Mouse (Mus musculus): ENCODE measurements around the gene Synrg. TPM values are rescaled to one million over a fixed set of nuclear protein-coding genes. Genes with fewer than 3 reads are reported as not detected.

Gene Synrg
- 6.9 and 7.3 TPM in 2 replicates for polyA plus RNA-seq (2015; fragmentation: Nextera tagmentation; extraction: Ambion mirVana)

DNA sequence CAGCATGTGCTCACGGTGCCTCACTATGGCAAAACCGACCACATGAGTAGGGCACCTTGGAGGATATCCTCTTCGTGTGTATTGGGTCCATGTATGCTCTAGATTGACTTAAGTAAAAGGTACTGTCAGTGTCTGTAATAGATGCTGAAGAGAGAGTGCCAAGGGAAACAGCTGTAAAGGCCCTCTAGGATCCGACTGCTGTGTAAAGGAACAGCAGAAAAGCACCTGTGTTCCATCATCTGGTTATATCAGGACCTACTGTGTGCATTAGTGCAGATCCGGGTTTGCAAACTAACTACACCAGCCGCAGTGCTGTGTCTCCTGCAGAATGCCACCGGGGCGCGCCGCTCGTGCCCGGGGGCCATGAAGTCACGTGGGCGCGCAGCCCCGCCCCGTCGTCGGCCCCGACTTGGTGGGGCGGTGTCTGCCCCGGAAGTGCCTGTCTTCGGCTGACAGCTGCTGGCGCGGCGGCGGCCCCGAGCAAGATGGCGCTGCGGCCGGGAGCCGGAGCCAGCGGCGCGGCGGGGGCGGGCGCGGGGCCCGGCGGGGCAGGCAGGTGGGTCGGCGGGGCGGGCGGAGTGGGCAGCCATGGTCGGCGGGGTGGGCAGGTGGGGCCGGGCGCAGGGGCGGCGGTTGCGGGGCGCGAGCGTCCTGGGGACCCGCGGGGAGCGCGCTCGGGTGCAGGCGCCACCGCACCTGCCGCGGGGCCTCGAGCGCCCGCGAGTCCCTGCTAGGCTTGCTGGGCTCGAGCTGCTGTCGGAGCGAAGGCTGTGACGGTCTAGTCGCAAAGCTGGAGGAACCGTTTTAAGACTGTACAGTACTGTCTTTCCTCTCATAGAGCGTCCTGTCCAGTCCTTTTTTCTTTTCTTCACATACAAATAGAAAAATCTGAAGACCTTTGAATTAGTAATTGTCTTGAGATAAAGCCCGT, at the start of gene Synrg:
TSS of gene Synrg (plus strand) at position 438 of the 931 bp plus-strand sequence.
- TF ChIP-seq CTCF (IDR thresholded peaks at IDR 0.05; ENCODE audit: low read depth): peak; percentile 2; the same call in 1 of the 2 replicates
- H3K4me2 ChIP-seq (ENCODE audit: low read length): peak within 1 kb of the TSS; percentile 69
- peak; percentile 94 for ATAC-seq (replicated peaks; ENCODE audit: low FRiP score, low read depth)
- peak within 1 kb of the TSS; percentile 81 for H3K27ac ChIP-seq
- peak within 1 kb of the TSS; percentile 85 for H3K4me3 ChIP-seq (replicated peaks; ENCODE audit: low read depth, low read length)
- no peaks in the 10 kb centered on the region for H3K9me3 ChIP-seq (replicated peaks; ENCODE audit: low read length)
- H3K36me3 ChIP-seq (ENCODE audit: insufficient read depth, low read length): peaks cover 19% of the 10 kb centered on the region; the same call in 1 of the 2 replicates
- H3K9ac ChIP-seq (ENCODE audit: low read depth, low read length): peak within 1 kb of the TSS; percentile 79
- no peaks in the 10 kb centered on the region for H3K27me3 ChIP-seq (ENCODE audit: insufficient read depth, low read length)
- no peaks in the 10 kb centered on the region for H3K4me1 ChIP-seq (replicated peaks; ENCODE audit: insufficient read depth, low read length)
- DNase-seq (ENCODE audit: low spot score): peak; percentile 91
- 1% methylated on average over 72 of the region's 76 CpGs for WGBS

DNA sequence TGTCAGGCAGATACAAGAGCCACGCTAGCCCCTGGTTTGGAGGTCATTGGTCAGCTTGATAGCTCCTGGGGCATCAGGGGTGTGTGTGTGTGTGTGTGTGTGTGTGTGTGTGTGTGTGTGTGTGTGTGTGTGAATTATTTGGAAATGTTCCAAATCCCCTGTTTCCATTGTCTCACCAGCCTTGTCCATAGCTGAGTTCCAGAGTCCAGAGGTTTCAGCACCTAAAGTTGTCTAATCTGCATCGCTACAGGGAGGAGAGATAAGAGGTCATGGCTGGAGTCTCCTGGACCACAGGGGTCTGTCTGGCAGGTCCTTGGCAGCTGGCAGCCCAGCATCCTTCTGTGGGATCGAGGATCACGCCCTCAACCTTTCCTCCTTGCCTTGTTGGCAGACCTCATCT, 49.7 kb upstream of the Synrg start:
- Histone ChIP-seq H3K4me3 (replicated peaks; ENCODE audit: low read depth, low read length) (no peak overlapping the region), H3K4me2 (ENCODE audit: low read length) (no peak overlapping the region), H3K9ac (ENCODE audit: low read depth, low read length) (no peak overlapping the region), H3K36me3 (ENCODE audit: insufficient read depth, low read length) (no peaks in the 10 kb centered on the region), H3K9me3 (replicated peaks; ENCODE audit: low read length) (no peaks in the 10 kb centered on the region), H3K27me3 (ENCODE audit: insufficient read depth, low read length) (no peaks in the 10 kb centered on the region), H3K4me1 (replicated peaks; ENCODE audit: insufficient read depth, low read length) (no peaks in the 10 kb centered on the region; the same call in 1 of the 2 replicates), H3K27ac (no peak overlapping the region)
- no peak for ATAC-seq (replicated peaks; ENCODE audit: low FRiP score, low read depth)
- TF ChIP-seq CTCF (IDR thresholded peaks at IDR 0.05; ENCODE audit: low read depth): no peak
- WGBS: 73% methylated on average over 4 of the region's 4 CpGs
- no peak for DNase-seq (ENCODE audit: low spot score)

DNA sequence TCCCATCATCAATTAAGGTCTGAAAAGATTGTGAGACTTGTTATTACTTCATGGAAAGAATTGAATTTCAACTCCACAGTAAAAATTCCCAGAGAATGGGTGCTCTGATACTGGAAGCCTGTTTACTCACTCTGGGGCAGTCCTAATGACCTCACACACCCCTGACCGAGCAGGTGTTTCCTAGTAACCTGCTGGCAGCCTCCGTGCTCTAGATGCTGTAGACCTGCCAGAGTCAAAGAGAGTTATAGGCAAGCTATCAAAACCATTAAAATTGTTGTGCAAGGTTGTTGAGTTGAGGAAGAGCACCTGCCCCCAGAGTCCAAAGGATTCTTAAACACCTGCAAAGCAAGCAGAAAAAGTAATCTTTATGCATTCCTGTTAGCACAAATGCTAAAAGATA, 41.6 kb upstream of the Synrg start:
- 27% methylated on average over 2 of the region's 2 CpGs for WGBS
- Histone ChIP-seq H3K27ac (no peak overlapping the region), H3K9ac (ENCODE audit: low read depth, low read length) (no peak overlapping the region), H3K36me3 (ENCODE audit: insufficient read depth, low read length) (no peaks in the 10 kb centered on the region), H3K9me3 (replicated peaks; ENCODE audit: low read length) (no peaks in the 10 kb centered on the region), H3K27me3 (ENCODE audit: insufficient read depth, low read length) (no peaks in the 10 kb centered on the region), H3K4me3 (replicated peaks; ENCODE audit: low read depth, low read length) (no peak overlapping the region), H3K4me1 (replicated peaks; ENCODE audit: insufficient read depth, low read length) (no peaks in the 10 kb centered on the region), H3K4me2 (ENCODE audit: low read length) (no peak overlapping the region)
- DNase-seq (ENCODE audit: low spot score) (no peak), ATAC-seq (replicated peaks; ENCODE audit: low FRiP score, low read depth) (no peak)
- TF ChIP-seq CTCF (IDR thresholded peaks at IDR 0.05; ENCODE audit: low read depth): no peak

DNA sequence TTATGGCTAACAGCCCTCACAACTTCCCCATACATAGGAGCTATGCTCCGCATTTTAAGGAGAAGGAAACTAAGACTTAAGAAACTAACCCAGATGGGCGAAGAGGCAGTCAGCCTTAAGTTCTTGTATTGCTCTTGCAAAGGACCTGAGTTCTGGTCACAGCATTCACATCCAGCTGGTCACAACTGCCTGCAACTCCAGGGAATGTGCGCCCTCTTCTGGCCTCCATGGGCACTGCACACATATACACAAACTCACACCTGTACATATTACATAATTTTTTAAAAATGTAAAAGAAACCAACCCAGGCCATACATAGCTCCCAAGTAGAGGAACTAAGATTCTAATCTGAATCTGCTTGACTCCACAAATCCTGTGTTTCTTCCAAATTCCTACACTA, 37.1 kb upstream of the Synrg start:
- H3K4me2 ChIP-seq (ENCODE audit: low read length): no peak overlapping the region
- no peaks in the 10 kb centered on the region for H3K4me1 ChIP-seq (replicated peaks; ENCODE audit: insufficient read depth, low read length)
- ATAC-seq (replicated peaks; ENCODE audit: low FRiP score, low read depth) (no peak), DNase-seq (ENCODE audit: low spot score) (no peak)
- H3K4me3 ChIP-seq (replicated peaks; ENCODE audit: low read depth, low read length): no peak overlapping the region
- no peak overlapping the region for H3K9ac ChIP-seq (ENCODE audit: low read depth, low read length)
- H3K36me3 ChIP-seq (ENCODE audit: insufficient read depth, low read length): no peaks in the 10 kb centered on the region
- no peaks in the 10 kb centered on the region for H3K9me3 ChIP-seq (replicated peaks; ENCODE audit: low read length)
- no peak overlapping the region for H3K27ac ChIP-seq
- peak; percentile 69 for TF ChIP-seq CTCF (IDR thresholded peaks at IDR 0.05; ENCODE audit: low read depth)
- WGBS: 68% methylated on average over 3 of the region's 3 CpGs
- no peaks in the 10 kb centered on the region for H3K27me3 ChIP-seq (ENCODE audit: insufficient read depth, low read length)

DNA sequence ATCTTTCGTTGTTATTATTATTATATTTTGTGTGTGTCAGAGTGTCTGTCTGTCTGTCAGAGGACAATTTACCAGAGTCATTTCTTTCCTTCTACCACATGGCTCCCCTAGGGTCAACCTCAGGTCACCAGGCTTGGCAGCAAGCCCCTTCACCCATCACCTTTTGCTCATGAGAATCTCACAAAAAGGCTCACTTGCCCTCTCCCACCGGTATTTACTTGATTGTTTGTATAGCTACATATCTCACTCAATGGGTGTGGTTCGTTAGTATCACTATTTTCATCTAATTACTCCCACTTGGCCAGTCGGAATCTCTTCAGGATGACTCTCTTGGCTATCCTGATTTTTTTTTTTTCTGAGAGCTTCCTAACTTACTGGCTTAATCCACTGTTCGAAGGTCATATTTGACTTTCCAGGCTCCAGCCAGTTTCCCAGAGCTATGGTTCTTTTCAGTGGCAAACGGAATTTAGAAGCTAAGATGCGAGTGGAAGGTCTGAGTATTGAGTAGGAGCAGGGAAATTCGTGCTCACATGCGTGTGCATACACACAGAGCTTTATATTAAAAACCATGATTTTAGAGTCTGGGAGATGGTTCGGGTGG, 31.6 kb upstream of the Synrg start:
- Histone ChIP-seq H3K4me1 (replicated peaks; ENCODE audit: insufficient read depth, low read length) (no peaks in the 10 kb centered on the region), H3K27ac (no peak overlapping the region), H3K4me2 (ENCODE audit: low read length) (no peak overlapping the region), H3K9ac (ENCODE audit: low read depth, low read length) (no peak overlapping the region), H3K4me3 (replicated peaks; ENCODE audit: low read depth, low read length) (no peak overlapping the region), H3K27me3 (ENCODE audit: insufficient read depth, low read length) (no peaks in the 10 kb centered on the region), H3K36me3 (ENCODE audit: insufficient read depth, low read length) (no peaks in the 10 kb centered on the region), H3K9me3 (replicated peaks; ENCODE audit: low read length) (no peaks in the 10 kb centered on the region)
- WGBS: 77% methylated on average over 10 of the region's 10 CpGs
- no peak for TF ChIP-seq CTCF (IDR thresholded peaks at IDR 0.05; ENCODE audit: low read depth)
- no peak for ATAC-seq (replicated peaks; ENCODE audit: low FRiP score, low read depth)
- DNase-seq (ENCODE audit: low spot score): no peak

DNA sequence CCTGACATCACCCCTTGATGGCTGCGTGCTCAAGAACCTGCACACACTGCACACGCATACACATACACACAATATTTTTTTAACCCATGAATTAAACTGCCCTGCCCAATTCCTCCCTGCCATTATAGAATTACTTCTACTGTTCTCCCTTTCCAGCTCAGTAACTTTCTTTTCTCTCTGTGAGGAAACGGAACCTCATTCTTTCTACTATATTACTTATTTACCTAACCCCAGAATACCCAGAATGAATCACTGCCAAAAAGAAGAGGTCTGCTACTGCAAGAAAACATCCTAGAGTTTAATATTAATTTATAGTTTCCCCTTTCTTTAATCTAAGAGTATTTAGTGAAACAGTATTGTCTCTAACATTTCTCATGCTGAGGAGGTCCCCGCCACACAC, 30.9 kb upstream of the Synrg start:
- Histone ChIP-seq H3K4me2 (ENCODE audit: low read length) (no peak overlapping the region), H3K36me3 (ENCODE audit: insufficient read depth, low read length) (no peaks in the 10 kb centered on the region), H3K9ac (ENCODE audit: low read depth, low read length) (no peak overlapping the region), H3K4me3 (replicated peaks; ENCODE audit: low read depth, low read length) (no peak overlapping the region), H3K27ac (no peak overlapping the region), H3K4me1 (replicated peaks; ENCODE audit: insufficient read depth, low read length) (no peaks in the 10 kb centered on the region), H3K9me3 (replicated peaks; ENCODE audit: low read length) (no peaks in the 10 kb centered on the region), H3K27me3 (ENCODE audit: insufficient read depth, low read length) (no peaks in the 10 kb centered on the region)
- no peak for ATAC-seq (replicated peaks; ENCODE audit: low FRiP score, low read depth)
- 45% methylated on average over 4 of the region's 4 CpGs for WGBS
- no peak for TF ChIP-seq CTCF (IDR thresholded peaks at IDR 0.05; ENCODE audit: low read depth)
- DNase-seq (ENCODE audit: low spot score): no peak

Measured in kidney, postnatal 0 days (tissue).